Comparison of ENCODE assay signal across 9 mouse cellular contexts in genomic region chr17:86781755-86782400, GRCm38 (mm10). TPM values are rescaled to one million over a fixed set of nuclear protein-coding genes. Genes with fewer than 3 reads are reported as not detected.
DNase-seq lines count a peak whose midpoint lies in the region; ATAC-seq and TF ChIP-seq lines count a peak whose summit lies in the region.
"Had no signal": no experiment of that assay in that cellular context is flagged by ENCODE, and none has a peak within 500 bp of the region (broad histone marks: within the 10 kb centered on the region; RNA-seq: fewer than 3 reads in every experiment).

No protein-coding gene starts in this region.

- TF ChIP-seq CTCF in stomach, postnatal 0 days (IDR thresholded peaks at IDR 0.05; ENCODE audit: low read depth): no peak

- H3K27me3 ChIP-seq in stomach, embryonic 16.5 days (ENCODE audit: control insufficient read depth, insufficient read depth, low read length): no peaks in the 10 kb centered on the region; the same call in 1 of the 2 replicates
- no peaks in the 10 kb centered on the region for H3K27me3 ChIP-seq in stomach, postnatal 0 days (ENCODE audit: control insufficient read depth, insufficient read depth, low read length)
- no peaks in the 10 kb centered on the region; the same call in 1 of the 2 replicates for H3K27me3 ChIP-seq in heart, embryonic 12.5 days (replicated peaks)
- H3K27me3 ChIP-seq: CH12.LX had no signal

- TF ChIP-seq EP300 in stomach, postnatal 0 days (optimal IDR thresholded peaks at IDR 0.05): no peak

- H3K36me3 ChIP-seq in stomach, embryonic 16.5 days (ENCODE audit: control insufficient read depth, insufficient read depth, low read length): no peaks in the 10 kb centered on the region
- no peaks in the 10 kb centered on the region for H3K36me3 ChIP-seq in stomach, postnatal 0 days (ENCODE audit: control insufficient read depth, insufficient read depth, low read length)
- H3K36me3 ChIP-seq in heart, embryonic 12.5 days: no peaks in the 10 kb centered on the region

- H3K4me2 ChIP-seq in stomach, embryonic 16.5 days (ENCODE audit: low read depth, low read length): no peak overlapping the region
- H3K4me2 ChIP-seq in stomach, postnatal 0 days (replicated peaks; ENCODE audit: low read depth): no peak overlapping the region
- no peak overlapping the region for H3K4me2 ChIP-seq in heart, embryonic 12.5 days

- WGBS in stomach, embryonic 16.5 days: 54% methylated on average over 12 of the region's 12 CpGs
- 59% methylated on average over 12 of the region's 12 CpGs for WGBS in stomach, postnatal 0 days
- 39% methylated on average over 12 of the region's 12 CpGs for WGBS in heart, embryonic 12.5 days

- no peak overlapping the region for H3K4me3 ChIP-seq in stomach, embryonic 16.5 days (replicated peaks; ENCODE audit: low read length)
- no peak overlapping the region for H3K4me3 ChIP-seq in stomach, postnatal 0 days (ENCODE audit: low read depth, low read length)
- no peak overlapping the region for H3K4me3 ChIP-seq in heart, embryonic 12.5 days

- peaks cover 17% of the 10 kb centered on the region for H3K4me1 ChIP-seq in stomach, embryonic 16.5 days (ENCODE audit: control insufficient read depth, insufficient read depth, low read length)
- H3K4me1 ChIP-seq in stomach, postnatal 0 days (replicated peaks; ENCODE audit: control insufficient read depth, insufficient read depth): no peaks in the 10 kb centered on the region
- peaks cover 59% of the 10 kb centered on the region for H3K4me1 ChIP-seq in heart, embryonic 12.5 days (replicated peaks)

- H3K27ac ChIP-seq in stomach, embryonic 16.5 days (ENCODE audit: low read length): no peak overlapping the region
- no peak overlapping the region for H3K27ac ChIP-seq in stomach, postnatal 0 days (replicated peaks)
- peak overlapping the region; percentile 74 for H3K27ac ChIP-seq in heart, embryonic 12.5 days (ENCODE audit: poor library complexity, severe bottlenecking)

- no peaks in the 10 kb centered on the region for H3K9me3 ChIP-seq in stomach, embryonic 16.5 days (replicated peaks; ENCODE audit: control insufficient read depth, low read length)
- no peaks in the 10 kb centered on the region for H3K9me3 ChIP-seq in stomach, postnatal 0 days (ENCODE audit: control insufficient read depth, low read length)
- H3K9me3 ChIP-seq in heart, embryonic 12.5 days (replicated peaks): no peaks in the 10 kb centered on the region

- intact Hi-C loops in heart, postnatal 25 days (cut with DNase I): no loop called here

- H3K9ac ChIP-seq in stomach, embryonic 16.5 days (ENCODE audit: low read length): peak overlapping the region; percentile 20; the same call in 1 of the 2 replicates
- no peak overlapping the region for H3K9ac ChIP-seq in stomach, postnatal 0 days (ENCODE audit: low read length)
- 0 out of 2 replicates have a peak overlapping the region, but pooled peaks have one; percentile 47 for H3K9ac ChIP-seq in heart, embryonic 12.5 days

- DNase-seq in heart, adult 18-20 months: peak; percentile 76 to 80
- DNase-seq in heart, postnatal 25 days (ENCODE audit: low spot score): no peak
- DNase-seq in stomach, postnatal 0 days (ENCODE audit: low spot score): no peak
- peak; percentile 66 for DNase-seq in lung, postnatal 36 days
- no peak for DNase-seq in ovary, adult 18-20 months (ENCODE audit: low spot score)
- DNase-seq in thymus, postnatal 0 days (ENCODE audit: low spot score): no peak

- no peak for ATAC-seq in stomach, embryonic 16.5 days (ENCODE audit: insufficient read depth, low FRiP score)
- no peak; the same call in 1 of the 2 replicates for ATAC-seq in stomach, postnatal 0 days (ENCODE audit: low FRiP score, low TSS enrichment)
- 0 out of 2 replicates have a peak, but pooled peaks have one; percentile 27 for ATAC-seq in heart, embryonic 12.5 days (ENCODE audit: insufficient number of reproducible peaks, low FRiP score)

RNA-seq across cellular contexts. Expression of gene Epas1, which starts 28.4 kb away (rescaled TPM):
- 100 to 1,000 TPM; 248 to 259 TPM for total RNA-seq in heart, adult 18-20 months (2021)
- total RNA-seq in heart, postnatal 25 days (2021): 100 to 1,000 TPM; 235 to 266 TPM
- 5.3 and 5.8 TPM in 2 replicates for polyA plus RNA-seq in stomach, embryonic 16.5 days (2015; fragmentation: Nextera tagmentation; extraction: Ambion mirVana)
- polyA plus RNA-seq in stomach, postnatal 0 days (2015; fragmentation: Nextera tagmentation; extraction: Ambion mirVana): 4.7 and 5.5 TPM in 2 replicates
- polyA plus RNA-seq in heart, embryonic 12.5 days (2016; fragmentation: Nextera tagmentation; extraction: Ambion mirVana): 7.2 and 9.6 TPM in 2 replicates
- polyA plus RNA-seq in thymus, postnatal 0 days (2015; fragmentation: Nextera tagmentation; extraction: Ambion mirVana): 1.6 and 2.4 TPM in 2 replicates

Comparison
In these comparisons a context has a peak if more than half of its experiments do, and no peak if none do; other contexts are left out.
1. DNase-seq: peak in heart, adult 18-20 months (2 of 2) and lung, postnatal 36 days (single experiment); none in heart, postnatal 25 days (single experiment), stomach, postnatal 0 days (single experiment), ovary, adult 18-20 months (single experiment) and thymus, postnatal 0 days (single experiment).